Mouse (Mus musculus) erythroblast, embryonic 14.5 days (primary cell): Measurements from ENCODE around the gene Lst1. TPM values are rescaled to one million over a fixed set of nuclear protein-coding genes. Genes with fewer than 3 reads are reported as not detected.

ENCODE experiments used
- H3K27me3 ChIP-seq: 2 replicates; pipeline ENCODE4 v1.6.1; 2012; ENCODE audit warnings: inconsistent platforms; ENCODE audit not compliant: control insufficient read depth
- H3K36me3 ChIP-seq: 2 replicates; pipeline ENCODE4 v1.6.1; 2012; ENCODE audit warnings: mild to moderate bottlenecking, inconsistent platforms; ENCODE audit not compliant: control insufficient read depth
- H3K4me1 ChIP-seq: 2 replicates; pipeline ENCODE4 v1.6.1; 2012; ENCODE audit warnings: inconsistent platforms; ENCODE audit not compliant: control insufficient read depth
- H3K4me3 ChIP-seq: replicated peaks from 2 replicates; pipeline ENCODE3; 2012; ENCODE audit warnings: moderate library complexity, mild to moderate bottlenecking, inconsistent platforms
- H3K9me3 ChIP-seq: 2 replicates; pipeline ENCODE4 v1.6.1; 2012; ENCODE audit warnings: low read length, inconsistent platforms, mixed read lengths; ENCODE audit not compliant: control insufficient read depth
- GATA1 ChIP-seq: IDR thresholded peaks from 2 replicates; pipeline ENCODE4 v1.6.1; 2012; ENCODE audit warnings: low read length, inconsistent platforms, mixed read lengths
- TAL1 ChIP-seq: IDR thresholded peaks from 3 replicates; pipeline ENCODE4 v1.6.1; 2012; ENCODE audit warnings: low read length, inconsistent platforms, mixed read lengths
- polyA plus RNA-seq: library from polyadenylated mRNA; stranded (reverse); fragments of >175 nt; gene quantifications from 2 replicates; pipeline ENCODE4 v1.2.3, GENCODE M21; 2012

Gene Lst1
- polyA plus RNA-seq, 1 experiment: not detected

GRCm38 (mm10) chr17:35190096-35190495, 1.9 kb upstream of the Lst1 start:
- H3K9me3 ChIP-seq: no peaks in the 10 kb centered on the region
- H3K36me3 ChIP-seq: no peaks in the 10 kb centered on the region
- H3K27me3 ChIP-seq: peaks cover 18% of the 10 kb centered on the region
- peaks cover 14% of the 10 kb centered on the region for H3K4me1 ChIP-seq
- H3K4me3 ChIP-seq: no peak overlapping the region
- no peak for TF ChIP-seq GATA1
- TF ChIP-seq TAL1: no peak

GRCm38 (mm10) chr17:35189186-35189585, 947 bp upstream of the Lst1 start:
- Histone ChIP-seq H3K36me3 (no peaks in the 10 kb centered on the region), H3K4me3 (no peak overlapping the region), H3K9me3 (no peaks in the 10 kb centered on the region), H3K4me1 (peaks cover 13% of the 10 kb centered on the region), H3K27me3 (peaks cover 9% of the 10 kb centered on the region)
- TF ChIP-seq GATA1 (no peak), TAL1 (no peak)

GRCm38 (mm10) chr17:35187345-35187744, 894 bp downstream of the Lst1 start:
- TF ChIP-seq GATA1 (no peak), TAL1 (no peak)
- H3K36me3 ChIP-seq: no peaks in the 10 kb centered on the region
- no peak overlapping the region for H3K4me3 ChIP-seq
- no peaks in the 10 kb centered on the region; the same call in 1 of the 2 replicates for H3K27me3 ChIP-seq
- peaks cover 13% of the 10 kb centered on the region for H3K4me1 ChIP-seq
- no peaks in the 10 kb centered on the region for H3K9me3 ChIP-seq

GRCm38 (mm10) chr17:35186681-35187080, 1.6 kb downstream of the Lst1 start:
- TF ChIP-seq GATA1 (no peak), TAL1 (no peak)
- H3K4me3 ChIP-seq: peak overlapping the region; percentile 61
- H3K36me3 ChIP-seq: no peaks in the 10 kb centered on the region
- no peaks in the 10 kb centered on the region; the same call in 1 of the 2 replicates for H3K27me3 ChIP-seq
- H3K9me3 ChIP-seq: no peaks in the 10 kb centered on the region
- peaks cover 13% of the 10 kb centered on the region for H3K4me1 ChIP-seq

GRCm38 (mm10) chr17:35185639-35186611, 2.3 kb downstream of the Lst1 start:
- H3K4me1 ChIP-seq: peaks cover 13% of the 10 kb centered on the region
- peak overlapping the region; percentile 61 for H3K4me3 ChIP-seq
- H3K9me3 ChIP-seq: no peaks in the 10 kb centered on the region
- TF ChIP-seq TAL1 (no peak), GATA1 (no peak)
- no peaks in the 10 kb centered on the region for H3K36me3 ChIP-seq
- no peaks in the 10 kb centered on the region; the same call in 1 of the 2 replicates for H3K27me3 ChIP-seq

- Histone ChIP-seq H3K9me3 (no peaks in the 10 kb centered on the region), H3K36me3 (no peaks in the 10 kb centered on the region), H3K4me1 (no peaks in the 10 kb centered on the region; the same call in 1 of the 2 replicates), H3K4me3 (no peak overlapping the region), H3K27me3 (no peaks in the 10 kb centered on the region)
- no peak for TF ChIP-seq GATA1
Measured at GRCm38 (mm10) chr17:35180093-35180492, 8.1 kb downstream of the Lst1 start.

- H3K27me3 ChIP-seq: no peaks in the 10 kb centered on the region
- H3K4me1 ChIP-seq: no peaks in the 10 kb centered on the region; the same call in 1 of the 2 replicates
- H3K36me3 ChIP-seq: no peaks in the 10 kb centered on the region
- H3K9me3 ChIP-seq: no peaks in the 10 kb centered on the region
- no peak overlapping the region for H3K4me3 ChIP-seq
- TF ChIP-seq GATA1 (no peak), TAL1 (no peak)
Measured at GRCm38 (mm10) chr17:35178528-35178927, 9.7 kb downstream of the Lst1 start.

GRCm38 (mm10) chr17:35175968-35176367, 12.3 kb downstream of the Lst1 start, which contains the start of gene Aif1:
Aif1 (minus strand) TSS chr17:35176068.
- H3K4me1 ChIP-seq: no peaks in the 10 kb centered on the region; the same call in 1 of the 2 replicates
- H3K36me3 ChIP-seq: no peaks in the 10 kb centered on the region
- H3K4me3 ChIP-seq: no peak within 1 kb of the TSS
- H3K27me3 ChIP-seq: 0 out of 2 replicates have a peak, but pooled peaks cover 2% of the 10 kb centered on the region
- no peaks in the 10 kb centered on the region for H3K9me3 ChIP-seq
- no peak for TF ChIP-seq GATA1
- TF ChIP-seq TAL1: no peak

GRCm38 (mm10) chr17:35175382-35175781, 12.9 kb downstream of the Lst1 start:
- Histone ChIP-seq H3K4me1 (no peaks in the 10 kb centered on the region; the same call in 1 of the 2 replicates), H3K36me3 (no peaks in the 10 kb centered on the region), H3K27me3 (0 out of 2 replicates have a peak, but pooled peaks cover 2% of the 10 kb centered on the region), H3K4me3 (no peak overlapping the region), H3K9me3 (no peaks in the 10 kb centered on the region)
- no peak for TF ChIP-seq TAL1
